Mouse (Mus musculus) neutrophil, adult 59 days (primary cell): Measurements from ENCODE around the gene Nedd1. TPM values are rescaled to one million over a fixed set of nuclear protein-coding genes. Genes with fewer than 3 reads are reported as not detected.

Experiments used
- total RNA-seq, 2 experiments: library from RNA; stranded (reverse); gene quantifications; 1 replicate in 1 of 2; 2 replicates in 1 of 2; pipeline ENCODE4 v1.2.4; 2023

Nedd1 gene
- 10 to 100 TPM; 11.3 to 11.4 TPM for total RNA-seq

DNA sequence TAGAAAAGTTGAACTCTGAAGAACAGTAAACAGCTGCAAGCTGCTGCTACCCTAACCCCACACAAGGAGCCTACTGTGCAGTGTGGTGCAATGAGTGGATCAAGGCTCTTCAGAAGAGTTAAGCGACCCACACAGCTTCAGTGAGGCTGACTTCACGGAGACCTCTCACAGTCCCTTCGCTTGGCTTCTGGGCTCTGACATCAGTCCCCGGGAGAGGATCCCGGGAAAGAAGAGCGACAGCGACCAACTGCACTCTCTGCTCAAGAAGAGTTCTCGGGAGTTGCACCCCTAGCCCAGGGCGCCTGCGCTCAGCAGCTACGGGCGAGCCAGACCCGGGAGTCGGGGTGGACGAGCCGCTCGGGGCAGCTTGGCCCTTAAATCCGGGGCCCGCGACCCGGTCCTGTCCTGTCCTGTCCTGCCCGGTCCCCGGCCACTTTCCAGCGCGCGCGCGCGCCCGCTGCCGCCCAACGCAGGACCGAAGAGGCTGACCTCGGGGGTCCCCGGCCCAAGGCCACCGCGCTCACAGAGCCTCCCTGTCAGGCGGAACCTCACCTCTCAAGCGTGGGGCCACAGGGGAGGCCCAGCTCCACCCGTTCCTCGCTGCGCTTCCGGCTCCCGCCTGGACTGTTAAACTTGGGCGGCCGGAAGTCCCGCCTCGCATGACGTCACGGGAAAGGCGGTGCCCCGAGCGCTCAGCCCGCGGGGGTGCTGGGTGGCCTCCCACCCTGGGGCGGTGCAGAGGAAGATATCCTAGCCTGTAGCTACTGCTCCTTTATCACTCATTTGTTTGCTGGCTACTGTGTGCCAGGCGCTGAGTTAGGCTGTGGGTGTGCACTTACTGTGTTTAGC lies at the start of gene Nedd1:
Gene Nedd1, minus strand, starts transcription at position 650 of the 849 bp plus-strand sequence.

